Mouse (Mus musculus): ENCODE data around the gene Lin37. TPM values are rescaled to one million over a fixed set of nuclear protein-coding genes. Genes with fewer than 3 reads are reported as not detected.

Gene Lin37
- polyA plus RNA-seq, 1 experiment from 2014 or later: 47.6 TPM

GRCm38 (mm10) chr7:30572389-30572788 is 12.8 kb upstream of the Lin37 start:
- ATAC-seq (no peak), DNase-seq (ENCODE audit: low spot score) (no peak)
- no peak overlapping the region for H3K9ac ChIP-seq (ENCODE audit: low read length)
- no peaks in the 10 kb centered on the region for H3K27me3 ChIP-seq (replicated peaks; ENCODE audit: control insufficient read depth, insufficient read depth, low read length)
- H3K9me3 ChIP-seq (replicated peaks; ENCODE audit: control insufficient read depth, low read length): no peaks in the 10 kb centered on the region
- H3K4me1 ChIP-seq (ENCODE audit: control insufficient read depth, insufficient read depth, low read length): no peaks in the 10 kb centered on the region
- H3K27ac ChIP-seq (ENCODE audit: low read depth, low read length): no peak overlapping the region
- H3K36me3 ChIP-seq (ENCODE audit: control insufficient read depth, insufficient read depth, low read length): peaks cover 96% of the 10 kb centered on the region
- H3K4me2 ChIP-seq (ENCODE audit: low read length): no peak overlapping the region
- 82% methylated on average over 5 of the region's 5 CpGs for WGBS
- H3K4me3 ChIP-seq (ENCODE audit: low read depth, low read length): no peak overlapping the region

- H3K4me1 ChIP-seq (ENCODE audit: control insufficient read depth, insufficient read depth, low read length): peaks cover 4% of the 10 kb centered on the region; the same call in 1 of the 2 replicates
- H3K4me3 ChIP-seq (ENCODE audit: low read depth, low read length): no peak overlapping the region
- DNase-seq (ENCODE audit: low spot score) (no peak), ATAC-seq (no peak)
- no peak overlapping the region for H3K27ac ChIP-seq (ENCODE audit: low read depth, low read length)
- 89% methylated on average over 11 of the region's 11 CpGs for WGBS
- H3K9ac ChIP-seq (ENCODE audit: low read length): no peak overlapping the region
- H3K4me2 ChIP-seq (ENCODE audit: low read length): no peak overlapping the region
- no peaks in the 10 kb centered on the region for H3K9me3 ChIP-seq (replicated peaks; ENCODE audit: control insufficient read depth, low read length)
- no peaks in the 10 kb centered on the region for H3K27me3 ChIP-seq (replicated peaks; ENCODE audit: control insufficient read depth, insufficient read depth, low read length)
- H3K36me3 ChIP-seq (ENCODE audit: control insufficient read depth, insufficient read depth, low read length): peaks cover 76% of the 10 kb centered on the region
Measured at GRCm38 (mm10) chr7:30567555-30567954, 7.9 kb upstream of the Lin37 start.

- no peak for ATAC-seq
- no peak overlapping the region for H3K4me3 ChIP-seq (ENCODE audit: low read depth, low read length)
- no peaks in the 10 kb centered on the region for H3K9me3 ChIP-seq (replicated peaks; ENCODE audit: control insufficient read depth, low read length)
- 91% methylated on average over 9 of the region's 9 CpGs for WGBS
- no peak overlapping the region for H3K27ac ChIP-seq (ENCODE audit: low read depth, low read length)
- peaks cover 67% of the 10 kb centered on the region for H3K36me3 ChIP-seq (ENCODE audit: control insufficient read depth, insufficient read depth, low read length)
- no peak overlapping the region for H3K4me2 ChIP-seq (ENCODE audit: low read length)
- no peak overlapping the region for H3K9ac ChIP-seq (ENCODE audit: low read length)
- DNase-seq (ENCODE audit: low spot score): no peak
- H3K4me1 ChIP-seq (ENCODE audit: control insufficient read depth, insufficient read depth, low read length): peaks cover 4% of the 10 kb centered on the region; the same call in 1 of the 2 replicates
- H3K27me3 ChIP-seq (replicated peaks; ENCODE audit: control insufficient read depth, insufficient read depth, low read length): no peaks in the 10 kb centered on the region
Measured at GRCm38 (mm10) chr7:30566033-30566432, 6.4 kb upstream of the Lin37 start.

GRCm38 (mm10) chr7:30564970-30565571 is 5.4 kb upstream of the Lin37 start, which contains the start of gene Igflr1:
Igflr1 (plus strand) TSS chr7:30565427.
- peaks cover 57% of the 10 kb centered on the region for H3K36me3 ChIP-seq (ENCODE audit: control insufficient read depth, insufficient read depth, low read length)

GRCm38 (mm10) chr7:30563906-30564280 is 4.3 kb upstream of the Lin37 start:
- Histone ChIP-seq H3K4me1 (ENCODE audit: control insufficient read depth, insufficient read depth, low read length) (peaks cover 5% of the 10 kb centered on the region), H3K9ac (ENCODE audit: low read length) (peak overlapping the region; percentile 76), H3K27ac (ENCODE audit: low read depth, low read length) (0 out of 2 replicates have a peak overlapping the region, but pooled peaks have one; percentile 91), H3K9me3 (replicated peaks; ENCODE audit: control insufficient read depth, low read length) (no peaks in the 10 kb centered on the region), H3K4me3 (ENCODE audit: low read depth, low read length) (peak overlapping the region; percentile 76), H3K36me3 (ENCODE audit: control insufficient read depth, insufficient read depth, low read length) (peaks cover 46% of the 10 kb centered on the region), H3K27me3 (replicated peaks; ENCODE audit: control insufficient read depth, insufficient read depth, low read length) (no peaks in the 10 kb centered on the region), H3K4me2 (ENCODE audit: low read length) (peak overlapping the region; percentile 71)
- no peak for DNase-seq (ENCODE audit: low spot score)
- ATAC-seq: no peak
- 22% methylated on average over 6 of the region's 6 CpGs for WGBS

More at GRCm38 (mm10) chr7:30564970-30565571, 5.4 kb upstream of the Lin37 start, which contains the start of gene Igflr1:
- DNase-seq (ENCODE audit: low spot score) (no peak), ATAC-seq (no peak)
- H3K27me3 ChIP-seq (replicated peaks; ENCODE audit: control insufficient read depth, insufficient read depth, low read length): no peaks in the 10 kb centered on the region
- H3K4me1 ChIP-seq (ENCODE audit: control insufficient read depth, insufficient read depth, low read length): peaks cover 4% of the 10 kb centered on the region; the same call in 1 of the 2 replicates
- WGBS: 95% methylated on average over 12 of the region's 12 CpGs
- H3K27ac ChIP-seq (ENCODE audit: low read depth, low read length): no peak within 1 kb of the TSS
- H3K4me2 ChIP-seq (ENCODE audit: low read length): peak within 1 kb of the TSS; percentile 71; the same call in 1 of the 2 replicates
- no peak within 1 kb of the TSS for H3K4me3 ChIP-seq (ENCODE audit: low read depth, low read length)
- H3K9ac ChIP-seq (ENCODE audit: low read length): no peak within 1 kb of the TSS
- no peaks in the 10 kb centered on the region for H3K9me3 ChIP-seq (replicated peaks; ENCODE audit: control insufficient read depth, low read length)

GRCm38 (mm10) chr7:30563117-30563905 is 3.7 kb upstream of the Lin37 start, which contains the start of the genes U2af1l4, Gm49396 and Psenen:
U2af1l4 (plus strand) TSS chr7:30563301.
Gm49396 (plus strand) TSS chr7:30563344.
Psenen (minus strand) TSS chr7:30563627.
- Histone ChIP-seq H3K9ac (ENCODE audit: low read length) (peak within 1 kb of the TSS; percentile 76), H3K27me3 (replicated peaks; ENCODE audit: control insufficient read depth, insufficient read depth, low read length) (no peaks in the 10 kb centered on the region), H3K4me1 (ENCODE audit: control insufficient read depth, insufficient read depth, low read length) (peaks cover 11% of the 10 kb centered on the region), H3K36me3 (ENCODE audit: control insufficient read depth, insufficient read depth, low read length) (peaks cover 40% of the 10 kb centered on the region), H3K9me3 (replicated peaks; ENCODE audit: control insufficient read depth, low read length) (no peaks in the 10 kb centered on the region), H3K4me3 (ENCODE audit: low read depth, low read length) (peak within 1 kb of the TSS; percentile 76), H3K27ac (ENCODE audit: low read depth, low read length) (peak within 1 kb of the TSS; percentile 91), H3K4me2 (ENCODE audit: low read length) (peak within 1 kb of the TSS; percentile 79)
- WGBS: under 1% methylated on average over 45 of the region's 45 CpGs
- DNase-seq (ENCODE audit: low spot score): peak; percentile 100
- ATAC-seq: peak; percentile 90

- peak; percentile 11 for ATAC-seq
- DNase-seq (ENCODE audit: low spot score): peak; percentile 20
Measured at GRCm38 (mm10) chr7:30562526-30563116, 3.0 kb upstream of the Lin37 start.

GRCm38 (mm10) chr7:30560296-30560695 is 658 bp upstream of the Lin37 start:
- no peak overlapping the region for H3K9ac ChIP-seq (ENCODE audit: low read length)
- H3K9me3 ChIP-seq (replicated peaks; ENCODE audit: control insufficient read depth, low read length): no peaks in the 10 kb centered on the region
- H3K36me3 ChIP-seq (ENCODE audit: control insufficient read depth, insufficient read depth, low read length): peaks cover 34% of the 10 kb centered on the region
- H3K4me2 ChIP-seq (ENCODE audit: low read length): no peak overlapping the region
- DNase-seq (ENCODE audit: low spot score) (no peak), ATAC-seq (no peak)
- peaks cover 13% of the 10 kb centered on the region for H3K4me1 ChIP-seq (ENCODE audit: control insufficient read depth, insufficient read depth, low read length)
- no peak overlapping the region for H3K27ac ChIP-seq (ENCODE audit: low read depth, low read length)
- no peaks in the 10 kb centered on the region for H3K27me3 ChIP-seq (replicated peaks; ENCODE audit: control insufficient read depth, insufficient read depth, low read length)
- WGBS: 69% methylated on average over 2 of the region's 2 CpGs
- H3K4me3 ChIP-seq (ENCODE audit: low read depth, low read length): no peak overlapping the region

More at GRCm38 (mm10) chr7:30562526-30563116, 3.0 kb upstream of the Lin37 start:
- Histone ChIP-seq H3K9ac (ENCODE audit: low read length) (peak overlapping the region; percentile 61), H3K27ac (ENCODE audit: low read depth, low read length) (no peak overlapping the region), H3K27me3 (replicated peaks; ENCODE audit: control insufficient read depth, insufficient read depth, low read length) (no peaks in the 10 kb centered on the region), H3K4me3 (ENCODE audit: low read depth, low read length) (peak overlapping the region; percentile 76), H3K36me3 (ENCODE audit: control insufficient read depth, insufficient read depth, low read length) (peaks cover 35% of the 10 kb centered on the region), H3K9me3 (replicated peaks; ENCODE audit: control insufficient read depth, low read length) (no peaks in the 10 kb centered on the region), H3K4me1 (ENCODE audit: control insufficient read depth, insufficient read depth, low read length) (peaks cover 13% of the 10 kb centered on the region), H3K4me2 (ENCODE audit: low read length) (peak overlapping the region; percentile 79)
- WGBS: 1% methylated on average over 27 of the region's 27 CpGs
